Mouse (Mus musculus): ENCODE measurements around the gene Hao2.

Gene Hao2

DNA sequence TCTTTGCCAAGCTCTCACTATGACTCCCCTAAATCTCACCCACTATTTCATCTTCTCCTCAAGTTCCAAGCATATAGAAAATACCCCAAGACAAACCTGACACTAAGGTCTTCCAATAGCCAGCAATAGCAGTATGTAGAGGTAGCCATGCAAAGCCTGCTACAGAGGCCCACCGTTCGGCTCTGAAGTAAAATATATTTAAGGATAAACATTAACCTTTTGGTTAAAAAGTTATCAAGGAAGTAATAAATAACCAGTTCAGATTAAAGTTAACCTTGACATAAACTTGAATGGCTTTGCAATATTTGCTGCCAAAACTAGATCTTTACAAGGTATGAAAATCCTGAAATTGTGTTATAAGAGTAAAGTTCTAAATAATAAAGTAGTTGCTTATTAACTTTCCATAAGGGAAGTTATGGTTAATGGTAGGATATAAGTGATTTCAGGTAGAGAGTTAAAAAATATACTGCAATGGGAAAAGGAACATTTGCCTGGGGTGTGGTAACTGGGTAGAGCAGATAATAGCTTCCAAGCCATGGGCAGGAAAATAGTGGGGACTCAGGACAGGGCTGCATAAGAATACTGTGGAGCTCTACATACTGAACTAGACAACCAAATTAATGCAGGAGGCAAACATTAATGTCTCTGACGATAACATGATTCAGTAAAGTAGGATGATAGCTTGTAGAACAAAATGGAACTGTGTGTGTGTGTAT lies at the start of gene Hao2:
Gene Hao2 (minus strand): TSS at position 183 of the 716 bp plus-strand sequence.
- no peak for DNase-seq (ENCODE audit: low spot score)

- no peak for DNase-seq (ENCODE audit: low spot score)
These were observed 48.6 kb upstream of the Hao2 start for GRCm38 (mm10) chr3:98941601-98942000.

GRCm38 (mm10) chr3:98941066-98941551 lies 48.1 kb upstream of the Hao2 start:
- DNase-seq (ENCODE audit: low spot score), result no peak

GRCm38 (mm10) chr3:98940225-98940624 lies 47.2 kb upstream of the Hao2 start:
- DNase-seq (ENCODE audit: low spot score), result no peak

DNA sequence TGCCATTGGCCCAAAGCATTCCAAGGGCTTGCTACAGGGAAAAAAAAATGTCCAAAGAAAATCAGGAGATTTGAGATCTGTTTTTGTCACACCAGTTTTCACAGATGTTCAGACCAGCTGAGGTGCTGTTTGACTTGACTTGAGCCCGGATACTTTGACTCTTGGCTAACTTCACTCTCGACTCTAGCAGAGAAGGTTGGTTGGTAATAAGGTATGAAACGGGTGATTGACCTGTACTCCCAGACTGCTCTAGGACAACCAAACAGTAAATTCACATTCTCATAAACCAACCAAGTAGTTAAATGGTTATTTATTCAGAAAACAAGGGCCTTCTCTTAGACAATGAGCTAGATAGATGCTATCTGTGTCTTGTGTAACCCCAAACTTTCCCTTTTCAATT lies 43.4 kb upstream of the Hao2 start:
- DNase-seq (ENCODE audit: low spot score), result no peak

DNA sequence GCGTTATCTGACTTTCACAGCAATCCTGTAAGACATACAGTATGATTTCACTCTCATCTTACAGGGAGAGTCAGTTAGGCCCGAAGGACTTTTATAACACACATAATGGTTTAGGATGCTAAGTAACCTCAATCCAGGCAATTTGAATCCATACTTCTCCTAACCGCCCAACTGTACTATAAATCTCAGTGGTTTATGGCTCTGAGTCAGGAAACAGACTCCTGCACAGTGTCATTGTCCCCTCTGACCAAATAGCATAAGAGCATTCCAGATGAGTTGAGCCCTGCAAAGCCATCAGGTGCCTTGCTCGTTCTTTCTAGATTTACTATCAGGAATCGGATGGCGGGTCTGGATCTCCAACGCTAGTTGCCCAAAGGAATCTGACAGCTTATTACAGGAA lies 41.6 kb upstream of the Hao2 start:
- no peak for DNase-seq (ENCODE audit: low spot score)

DNA sequence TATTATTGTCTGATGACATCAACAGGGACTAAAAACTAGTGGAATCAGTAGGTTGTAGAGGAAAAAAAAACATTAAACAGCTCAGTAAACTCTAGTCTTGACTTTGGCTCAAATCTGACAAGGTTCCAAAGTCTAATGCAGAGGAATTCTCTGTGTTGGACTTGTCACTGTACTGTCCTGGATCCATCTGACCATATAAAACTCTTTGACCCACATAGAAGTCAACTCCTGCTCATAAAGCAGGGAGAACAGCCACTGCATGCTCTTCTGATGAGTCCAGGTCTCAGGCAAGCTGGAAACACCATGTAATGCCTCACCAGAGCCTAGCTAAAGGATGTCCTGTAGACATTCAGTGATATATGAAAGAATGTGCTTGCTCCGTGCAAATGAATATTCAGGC lies 41.0 kb upstream of the Hao2 start:
- DNase-seq (ENCODE audit: low spot score), result no peak

- no peak for DNase-seq (ENCODE audit: low spot score)
These were observed 39.4 kb upstream of the Hao2 start for GRCm38 (mm10) chr3:98932421-98932820.

- DNase-seq (ENCODE audit: low spot score), result no peak
These were observed 38.8 kb upstream of the Hao2 start for GRCm38 (mm10) chr3:98931836-98932235.

DNA sequence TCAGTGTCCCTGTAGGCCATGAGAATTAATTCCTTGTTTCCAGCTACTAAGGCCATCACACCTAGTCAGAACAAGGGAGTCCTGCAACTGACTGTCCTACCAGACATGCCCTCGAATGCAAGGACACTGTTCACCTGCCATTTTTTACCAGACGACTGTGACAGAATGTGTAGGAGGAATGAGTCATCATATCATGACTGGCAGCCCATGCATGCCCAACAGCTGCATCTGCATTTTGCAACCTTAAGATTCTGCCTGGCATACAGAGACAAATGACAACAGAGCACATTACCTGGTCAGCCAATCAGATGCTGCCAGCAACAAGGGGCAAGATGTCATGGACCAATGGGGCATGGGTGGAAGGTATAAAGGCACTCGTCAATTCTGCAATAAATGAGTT lies 27.4 kb upstream of the Hao2 start:
- no peak for DNase-seq (ENCODE audit: low spot score)

DNA sequence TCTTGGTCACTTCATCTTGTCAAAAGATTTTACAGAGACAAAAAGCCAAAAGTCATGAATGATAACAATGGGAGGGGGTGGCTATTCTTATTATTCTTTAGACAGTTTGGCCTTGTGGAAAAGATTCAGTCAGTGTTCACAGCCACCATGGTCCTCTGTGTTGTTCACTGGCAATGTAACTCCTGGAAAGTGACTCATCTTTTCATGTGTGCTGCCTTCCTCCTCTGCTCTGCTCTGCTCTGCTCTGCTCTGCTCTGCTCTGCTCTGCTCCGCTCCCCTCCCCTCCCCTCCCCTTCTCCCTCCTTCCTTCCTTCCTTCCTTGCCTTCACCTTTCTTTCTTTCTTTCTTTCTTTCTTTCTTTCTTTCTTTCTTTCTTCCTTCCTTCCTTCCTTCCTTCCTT lies 24.2 kb upstream of the Hao2 start:
- no peak for DNase-seq (ENCODE audit: low spot score)

GRCm38 (mm10) chr3:98916856-98917255 lies 23.8 kb upstream of the Hao2 start:
- DNase-seq (ENCODE audit: low spot score), result no peak

GRCm38 (mm10) chr3:98915659-98916058 lies 22.6 kb upstream of the Hao2 start:
- DNase-seq (ENCODE audit: low spot score), result peak; percentile 68

GRCm38 (mm10) chr3:98913591-98913990 lies 20.6 kb upstream of the Hao2 start:
- no peak for DNase-seq (ENCODE audit: low spot score)

GRCm38 (mm10) chr3:98897606-98898005 lies 4.6 kb upstream of the Hao2 start:
- no peak for DNase-seq (ENCODE audit: low spot score)

- no peak for DNase-seq (ENCODE audit: low spot score)
These were observed 2.1 kb upstream of the Hao2 start for GRCm38 (mm10) chr3:98895071-98895601.

GRCm38 (mm10) chr3:98890430-98890829 lies 2.6 kb downstream of the Hao2 start:
- no peak for DNase-seq (ENCODE audit: low spot score)

DNA sequence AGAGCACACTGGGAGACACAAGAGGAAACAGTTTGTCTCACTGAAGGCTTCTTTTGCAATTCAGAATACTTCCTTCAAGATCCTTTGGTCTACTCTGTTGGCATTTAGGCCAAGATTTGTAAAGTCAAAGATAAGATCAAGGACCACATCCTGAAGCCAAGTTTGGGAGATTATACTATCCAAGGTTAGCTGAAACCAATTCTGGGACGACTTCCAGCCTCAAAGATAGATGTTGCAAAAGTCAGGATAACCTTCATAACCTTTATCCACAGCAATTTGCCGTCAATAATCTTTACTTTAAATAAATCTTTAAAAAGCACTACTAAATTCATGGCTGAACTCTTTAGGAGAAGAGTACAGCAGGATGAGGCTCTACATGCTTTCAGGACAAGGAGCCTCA lies 4.8 kb downstream of the Hao2 start:
- no peak for DNase-seq (ENCODE audit: low spot score)

DNA sequence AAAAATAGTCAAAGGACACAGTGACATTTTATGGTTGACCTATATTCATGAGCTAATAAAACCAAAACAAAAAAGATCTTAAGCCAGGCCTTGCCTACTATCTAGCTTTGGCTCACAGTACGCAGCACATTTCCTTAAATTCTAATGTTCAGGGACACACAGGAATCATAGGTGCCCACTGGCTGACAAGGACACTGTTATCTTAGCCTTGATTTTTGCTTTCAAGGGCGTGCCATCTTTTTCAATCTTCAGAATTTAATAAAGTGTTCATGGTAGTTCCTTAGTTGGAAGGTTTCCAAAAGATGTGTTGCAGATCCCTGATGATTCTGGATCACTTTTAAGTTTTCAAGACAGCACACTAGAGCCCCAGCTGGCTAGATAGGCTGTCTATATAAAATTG lies 12.2 kb downstream of the Hao2 start:
- DNase-seq (ENCODE audit: low spot score), result no peak

- no peak for DNase-seq (ENCODE audit: low spot score)
These were observed 12.8 kb downstream of the Hao2 start for GRCm38 (mm10) chr3:98880216-98880615.

- DNase-seq (ENCODE audit: low spot score), result no peak
These were observed 24.8 kb downstream of the Hao2 start for GRCm38 (mm10) chr3:98868219-98868618.

- DNase-seq (ENCODE audit: low spot score), result no peak
These were observed 30.2 kb downstream of the Hao2 start for GRCm38 (mm10) chr3:98862800-98863199.

- DNase-seq (ENCODE audit: low spot score), result no peak
These were observed 33.5 kb downstream of the Hao2 start, which contains the start of gene Hsd3b1 for GRCm38 (mm10) chr3:98859576-98859975. Gene Hsd3b1 (minus strand): TSS chr3:98859794.

DNA sequence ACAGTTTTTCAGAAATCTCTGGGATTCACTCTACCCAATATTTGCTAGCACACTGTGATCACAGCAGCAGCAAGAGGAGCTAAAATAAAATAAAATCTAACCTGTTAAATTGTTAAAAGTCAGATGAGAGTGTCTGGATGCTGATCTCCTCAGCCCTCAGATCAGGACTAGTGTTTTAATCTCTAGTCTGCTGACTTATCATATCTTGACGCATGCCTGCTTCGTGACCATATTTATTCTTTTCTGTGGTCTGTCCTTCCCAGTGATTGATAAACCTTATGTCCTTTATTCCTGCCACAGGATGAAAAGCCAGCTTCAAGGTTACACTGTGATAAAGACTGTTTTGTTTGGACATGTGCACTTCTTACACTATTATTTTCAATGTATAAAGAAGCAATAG lies 35.0 kb downstream of the Hao2 start:
- DNase-seq (ENCODE audit: low spot score), result no peak
